Mouse (Mus musculus): ENCODE data around the gene Spata25.

Gene Spata25

GRCm38 (mm10) chr2:164783926-164784581, 44.3 kb downstream of the Spata25 start:
- no peak for DNase-seq (ENCODE audit: low spot score in 2 of 2)

GRCm38 (mm10) chr2:164781876-164782275, 46.5 kb downstream of the Spata25 start:
- no peak for DNase-seq (ENCODE audit: low spot score in 2 of 2)

- no peak for DNase-seq (ENCODE audit: low spot score in 2 of 2)
Measured at GRCm38 (mm10) chr2:164779481-164780086, 48.8 kb downstream of the Spata25 start, which contains the start of gene Tnnc2. Gene Tnnc2, minus strand, starts transcription at chr2:164779967.

- no peak for DNase-seq (ENCODE audit: low spot score in 2 of 2)
Measured at GRCm38 (mm10) chr2:164778809-164779208, 49.5 kb downstream of the Spata25 start.

GRCm38 (mm10) chr2:164778015-164778287, 50.4 kb downstream of the Spata25 start:
- DNase-seq (ENCODE audit: low spot score in 2 of 2) = no peak

- DNase-seq (ENCODE audit: low spot score in 2 of 2) = no peak
Measured at GRCm38 (mm10) chr2:164777246-164778014, 50.9 kb downstream of the Spata25 start.

GRCm38 (mm10) chr2:164776801-164777200, 51.5 kb downstream of the Spata25 start:
- no peak for DNase-seq (ENCODE audit: low spot score in 2 of 2)

All from natural killer cell, adult 2 months (primary cell).